Mouse (Mus musculus) liver, adult (tissue): ENCODE measurements around the gene Kcna7.

Source experiments
- GATA4 ChIP-seq: IDR thresholded peaks from 2 replicates; pipeline ENCODE4 v1.6.1; 2014; ENCODE audit warnings: mild to moderate bottlenecking, low read length; ENCODE audit not compliant: insufficient replicate concordance

The Kcna7 gene

GRCm38 (mm10) chr7:45436444-45436843 lies 31.0 kb downstream of the Kcna7 start:
- no peak for TF ChIP-seq GATA4

- no peak for TF ChIP-seq GATA4
Observed at GRCm38 (mm10) chr7:45437046-45437445, 31.6 kb downstream of the Kcna7 start.

- TF ChIP-seq GATA4, result no peak
Observed at GRCm38 (mm10) chr7:45437521-45438276, 32.2 kb downstream of the Kcna7 start, which contains the start of gene Ruvbl2. TSS of gene Ruvbl2 (minus strand) at chr7:45438096.

- no peak for TF ChIP-seq GATA4
Observed at GRCm38 (mm10) chr7:45443526-45444420, 38.3 kb downstream of the Kcna7 start.

GRCm38 (mm10) chr7:45446589-45446988 lies 41.1 kb downstream of the Kcna7 start:
- no peak for TF ChIP-seq GATA4

- TF ChIP-seq GATA4, result no peak
Observed at GRCm38 (mm10) chr7:45447325-45447990, 42.0 kb downstream of the Kcna7 start.

GRCm38 (mm10) chr7:45449974-45450373 lies 44.5 kb downstream of the Kcna7 start:
- no peak for TF ChIP-seq GATA4

GRCm38 (mm10) chr7:45451344-45451982 lies 46.0 kb downstream of the Kcna7 start:
- no peak for TF ChIP-seq GATA4

GRCm38 (mm10) chr7:45454971-45455370 lies 49.5 kb downstream of the Kcna7 start:
- TF ChIP-seq GATA4, result no peak

GRCm38 (mm10) chr7:45455932-45456696 lies 50.7 kb downstream of the Kcna7 start:
- no peak for TF ChIP-seq GATA4

- TF ChIP-seq GATA4, result no peak
Observed at GRCm38 (mm10) chr7:45456721-45457203, 51.3 kb downstream of the Kcna7 start.

- peak; percentile 11; the same call in 1 of the 2 replicates for TF ChIP-seq GATA4
Observed at GRCm38 (mm10) chr7:45457204-45458060, 52.0 kb downstream of the Kcna7 start.
